Mouse (Mus musculus): ENCODE measurements around the gene Ddx5. TPM values are rescaled to one million over a fixed set of nuclear protein-coding genes. Genes with fewer than 3 reads are reported as not detected.
A peak's percentile ranks its signal among the peaks of the same experiment; 100 is the strongest.
"Not testable (repeated sequence)": the region's sequence is repeated elsewhere in the genome, so short reads cannot be mapped to it uniquely, and the experiment has no call there.

Gene Ddx5
- polyA plus RNA-seq, 1 experiment, result 493 TPM

DNA sequence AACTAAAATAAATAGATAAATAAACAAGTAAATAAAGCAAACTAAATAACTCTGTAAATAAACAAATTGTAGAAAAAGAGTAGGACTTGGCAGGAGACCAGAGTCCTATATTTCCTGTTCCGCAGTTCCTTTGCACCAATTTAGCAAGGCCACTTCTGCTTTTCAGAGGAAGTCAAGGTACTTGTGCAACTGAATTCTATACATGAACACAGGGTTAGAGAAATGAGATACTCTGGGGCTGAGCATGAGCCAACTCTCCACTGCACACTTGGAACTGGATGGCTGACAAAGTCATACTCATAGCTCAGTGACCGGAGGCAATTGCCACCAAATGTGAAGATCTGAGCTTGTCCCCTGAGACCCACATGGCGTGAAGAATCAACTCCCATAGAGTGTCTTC lies 30.0 kb downstream of the Ddx5 start:
- Histone ChIP-seq H3K27ac (ENCODE audit: insufficient read depth, low read depth, low read length) (0 out of 2 replicates have a peak overlapping the region, but pooled peaks have one; percentile 3), H3K4me1 (ENCODE audit: control insufficient read depth, insufficient read depth, insufficient read length, low read length) (peaks cover 2% of the 10 kb centered on the region), H3K4me3 (ENCODE audit: low read depth, low read length) (no peak overlapping the region), H3K36me3 (ENCODE audit: control insufficient read depth, insufficient read depth, low read length) (no peaks in the 10 kb centered on the region), H3K27me3 (ENCODE audit: control insufficient read depth, insufficient read depth, low read length) (no peaks in the 10 kb centered on the region)
- no peak for TF ChIP-seq CTCF (IDR thresholded peaks at IDR 0.05; ENCODE audit: extremely low read depth, insufficient read length, insufficient replicate concordance, low read depth, low read length)
- TF ChIP-seq POLR2A (IDR thresholded peaks at IDR 0.05; ENCODE audit: low read depth, low read length), result no peak
- WGBS, result 89% methylated on average over 3 of the region's 3 CpGs

DNA sequence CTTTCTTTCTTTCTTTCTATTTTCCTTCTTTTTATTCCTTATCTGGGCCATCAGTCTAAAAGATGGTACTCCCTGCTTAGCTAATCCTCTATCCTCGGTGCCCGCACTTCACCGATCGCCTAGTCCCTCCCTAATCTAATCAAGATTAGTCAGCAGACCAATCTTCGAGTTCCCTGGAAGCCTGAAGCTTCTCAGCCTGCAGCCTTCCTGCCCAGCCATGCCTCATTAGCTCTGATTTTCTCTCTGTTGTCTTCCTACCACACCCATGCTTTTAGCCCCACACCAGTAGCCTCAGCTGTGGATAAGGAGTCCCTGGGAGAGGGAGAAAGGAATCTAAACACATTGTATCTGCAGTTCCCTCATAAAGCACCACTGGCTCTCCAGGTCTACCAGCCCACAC lies 33.4 kb downstream of the Ddx5 start:
- Histone ChIP-seq H3K4me3 (ENCODE audit: low read depth, low read length) (no peak overlapping the region), H3K36me3 (ENCODE audit: control insufficient read depth, insufficient read depth, low read length) (no peaks in the 10 kb centered on the region)
- 30% methylated on average over 5 of the region's 5 CpGs for WGBS

DNA sequence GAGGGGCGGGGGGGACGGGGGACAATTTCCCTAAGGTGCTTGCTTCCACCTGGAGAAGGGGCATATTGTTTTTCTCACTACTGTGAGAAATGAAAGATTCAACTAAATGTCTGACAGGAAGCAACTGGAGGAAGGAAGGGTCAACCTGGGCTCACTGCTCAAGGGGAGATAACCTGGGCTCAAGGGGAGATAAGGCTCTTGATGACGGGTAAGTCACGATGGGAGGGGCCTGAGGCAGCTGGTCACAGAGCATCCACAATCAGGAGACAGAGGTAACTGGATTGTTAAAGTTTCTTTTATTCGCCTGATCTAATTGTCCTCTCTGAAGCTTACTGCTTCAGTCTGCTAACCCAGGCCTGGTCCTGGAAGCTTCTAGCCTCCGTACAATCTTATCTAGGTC lies 35.7 kb downstream of the Ddx5 start:
- TF ChIP-seq CTCF (IDR thresholded peaks at IDR 0.05; ENCODE audit: extremely low read depth, insufficient read length, insufficient replicate concordance, low read depth, low read length) (no peak), POLR2A (IDR thresholded peaks at IDR 0.05; ENCODE audit: low read depth, low read length) (no peak)
- no peaks in the 10 kb centered on the region for H3K27me3 ChIP-seq (ENCODE audit: control insufficient read depth, insufficient read depth, low read length)

More for the DNA sequence above, 33.4 kb downstream of the Ddx5 start:
- no peaks in the 10 kb centered on the region for H3K27me3 ChIP-seq (ENCODE audit: control insufficient read depth, insufficient read depth, low read length)
- H3K4me1 ChIP-seq (ENCODE audit: control insufficient read depth, insufficient read depth, insufficient read length, low read length), result no peaks in the 10 kb centered on the region; the same call in none of the 2 replicates
- no peak for TF ChIP-seq POLR2A (IDR thresholded peaks at IDR 0.05; ENCODE audit: low read depth, low read length)
- TF ChIP-seq CTCF (IDR thresholded peaks at IDR 0.05; ENCODE audit: extremely low read depth, insufficient read length, insufficient replicate concordance, low read depth, low read length), result no peak
- no peak overlapping the region for H3K27ac ChIP-seq (ENCODE audit: insufficient read depth, low read depth, low read length)

GRCm38 (mm10) chr11:106752103-106752502 lies 36.9 kb downstream of the Ddx5 start:
- 47% methylated on average over 7 of the region's 7 CpGs for WGBS
- H3K27ac ChIP-seq (ENCODE audit: insufficient read depth, low read depth, low read length), result peak overlapping the region; percentile 92

More for the DNA sequence above, 35.7 kb downstream of the Ddx5 start:
- no peaks in the 10 kb centered on the region; the same call in 1 of the 2 replicates for H3K4me1 ChIP-seq (ENCODE audit: control insufficient read depth, insufficient read depth, insufficient read length, low read length)
- WGBS, result 31% methylated on average over 6 of the region's 6 CpGs
- H3K27ac ChIP-seq (ENCODE audit: insufficient read depth, low read depth, low read length), result no peak overlapping the region
- H3K36me3 ChIP-seq (ENCODE audit: control insufficient read depth, insufficient read depth, low read length), result no peaks in the 10 kb centered on the region
- no peak overlapping the region for H3K4me3 ChIP-seq (ENCODE audit: low read depth, low read length)

GRCm38 (mm10) chr11:106751039-106752018 lies 37.7 kb downstream of the Ddx5 start, which contains the start of gene Milr1:
Milr1 (plus strand) TSS chr11:106751226.
- Histone ChIP-seq H3K4me3 (ENCODE audit: low read depth, low read length) (peak within 1 kb of the TSS; percentile 49), H3K27me3 (ENCODE audit: control insufficient read depth, insufficient read depth, low read length) (no peaks in the 10 kb centered on the region), H3K4me1 (ENCODE audit: control insufficient read depth, insufficient read depth, insufficient read length, low read length) (no peaks in the 10 kb centered on the region), H3K27ac (ENCODE audit: insufficient read depth, low read depth, low read length) (peak within 1 kb of the TSS; percentile 92), H3K36me3 (ENCODE audit: control insufficient read depth, insufficient read depth, low read length) (no peaks in the 10 kb centered on the region)
- WGBS, result 70% methylated on average over 17 of the region's 17 CpGs
- TF ChIP-seq CTCF (IDR thresholded peaks at IDR 0.05; ENCODE audit: extremely low read depth, insufficient read length, insufficient replicate concordance, low read depth, low read length) (no peak), POLR2A (IDR thresholded peaks at IDR 0.05; ENCODE audit: low read depth, low read length) (no peak)

More at GRCm38 (mm10) chr11:106752103-106752502, 36.9 kb downstream of the Ddx5 start:
- TF ChIP-seq POLR2A (IDR thresholded peaks at IDR 0.05; ENCODE audit: low read depth, low read length) (no peak), CTCF (IDR thresholded peaks at IDR 0.05; ENCODE audit: extremely low read depth, insufficient read length, insufficient replicate concordance, low read depth, low read length) (no peak)
- Histone ChIP-seq H3K27me3 (ENCODE audit: control insufficient read depth, insufficient read depth, low read length) (no peaks in the 10 kb centered on the region), H3K4me3 (ENCODE audit: low read depth, low read length) (no peak overlapping the region), H3K4me1 (ENCODE audit: control insufficient read depth, insufficient read depth, insufficient read length, low read length) (no peaks in the 10 kb centered on the region), H3K36me3 (ENCODE audit: control insufficient read depth, insufficient read depth, low read length) (no peaks in the 10 kb centered on the region)

DNA sequence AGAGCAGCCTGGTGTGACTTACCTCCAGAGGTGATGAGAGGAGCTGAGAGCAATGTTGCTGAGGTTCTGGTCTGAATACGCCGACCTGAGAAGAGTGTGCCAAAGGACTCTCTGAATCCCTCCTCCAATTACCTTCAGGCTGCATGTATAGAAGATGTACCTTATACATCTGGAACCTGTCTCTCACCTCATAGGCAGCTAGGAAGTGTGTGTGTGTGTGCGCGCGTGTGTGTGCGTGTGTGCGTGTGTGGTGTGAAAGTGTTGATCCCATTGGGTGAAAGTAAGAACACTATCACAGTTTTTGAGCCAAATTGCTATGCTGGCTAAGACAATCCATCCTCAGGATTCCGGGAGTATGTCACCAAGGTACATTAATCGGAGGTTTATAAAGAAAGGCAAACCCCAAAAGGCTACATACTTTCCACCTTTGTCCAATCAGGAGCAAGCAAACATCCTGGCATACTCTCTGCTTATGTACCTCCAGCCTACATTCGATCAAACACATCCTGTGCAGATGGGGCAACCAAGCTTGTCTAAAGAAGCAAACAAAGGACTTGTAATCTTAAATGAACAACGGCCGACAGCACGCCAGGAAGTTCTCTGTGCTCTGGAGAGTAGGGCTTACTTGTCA lies 38.7 kb downstream of the Ddx5 start, which contains the start of gene Pecam1:
Gene Pecam1, minus strand, starts transcription at position 508 of the 631 bp plus-strand sequence.
- peak within 1 kb of the TSS; percentile 49 for H3K4me3 ChIP-seq (ENCODE audit: low read depth, low read length)
- no peaks in the 10 kb centered on the region for H3K4me1 ChIP-seq (ENCODE audit: control insufficient read depth, insufficient read depth, insufficient read length, low read length)
- TF ChIP-seq CTCF (IDR thresholded peaks at IDR 0.05; ENCODE audit: extremely low read depth, insufficient read length, insufficient replicate concordance, low read depth, low read length) (no peak), POLR2A (IDR thresholded peaks at IDR 0.05; ENCODE audit: low read depth, low read length) (no peak)
- H3K36me3 ChIP-seq (ENCODE audit: control insufficient read depth, insufficient read depth, low read length), result no peaks in the 10 kb centered on the region
- peak within 1 kb of the TSS; percentile 92 for H3K27ac ChIP-seq (ENCODE audit: insufficient read depth, low read depth, low read length)
- 68% methylated on average over 13 of the region's 13 CpGs for WGBS
- H3K27me3 ChIP-seq (ENCODE audit: control insufficient read depth, insufficient read depth, low read length), result no peaks in the 10 kb centered on the region

GRCm38 (mm10) chr11:106749557-106750120 lies 39.3 kb downstream of the Ddx5 start:
- 90% methylated on average over 7 of the region's 7 CpGs for WGBS
- peak overlapping the region; percentile 49 for H3K4me3 ChIP-seq (ENCODE audit: low read depth, low read length)

More at GRCm38 (mm10) chr11:106749557-106750120, 39.3 kb downstream of the Ddx5 start:
- not testable (repeated sequence) for H3K27me3 ChIP-seq (ENCODE audit: control insufficient read depth, insufficient read depth, low read length); H3K36me3 ChIP-seq (ENCODE audit: control insufficient read depth, insufficient read depth, low read length); H3K4me1 ChIP-seq (ENCODE audit: control insufficient read depth, insufficient read depth, insufficient read length, low read length)
- peak overlapping the region; percentile 59 for H3K27ac ChIP-seq (ENCODE audit: insufficient read depth, low read depth, low read length)

Measured in small intestine, adult 2 months (tissue).